Mouse (Mus musculus) olfactory bulb, adult 2 months (tissue): Measurements from ENCODE around the gene Klf5. TPM values are rescaled to one million over a fixed set of nuclear protein-coding genes. Genes with fewer than 3 reads are reported as not detected.
A peak's percentile ranks its signal among the peaks of the same experiment; 100 is the strongest.

Source experiments
- H3K27ac ChIP-seq: fragments of 200-500 bp; 2 replicates; pipeline ENCODE4 v1.5.1; 2012; ENCODE audit warnings: low read depth, low read length; ENCODE audit not compliant: insufficient read depth
- H3K4me1 ChIP-seq: fragments of 200-500 bp; 2 replicates; pipeline ENCODE4 v1.6.1; 2012; ENCODE audit warnings: low read length; ENCODE audit not compliant: control insufficient read depth, insufficient read depth
- H3K4me3 ChIP-seq: fragments of 200-500 bp; 2 replicates; pipeline ENCODE4 v1.5.1; 2012; ENCODE audit warnings: mild to moderate bottlenecking, low read depth, low read length, moderate library complexity; ENCODE audit not compliant: insufficient read depth
- CTCF ChIP-seq: fragments of 200-500 bp; IDR thresholded peaks from 2 replicates; pipeline ENCODE4 v1.5.1; 2012; ENCODE audit warnings: low read depth, mild to moderate bottlenecking, low read length, moderate library complexity; ENCODE audit not compliant: insufficient read depth
- POLR2A ChIP-seq: fragments of 200-500 bp; IDR thresholded peaks from 2 replicates; pipeline ENCODE4 v1.6.1; 2012; ENCODE audit warnings: mild to moderate bottlenecking, low read depth, low read length, moderate library complexity; ENCODE audit not compliant: insufficient read depth
- WGBS: fragments of 180-500 bp; shearing (Covaris S2); methylation state at CpG from one replicate; pipeline ENCODE4 v1.1.7; 2018; 5-methylcytosine and 5-hydroxymethylcytosine counted together
- polyA plus RNA-seq: library from polyadenylated mRNA; stranded (reverse); fragments of >200 nt; gene quantifications from 2 replicates; pipeline ENCODE4 v1.2.4, GENCODE M21; 2012; ENCODE audit warnings: low replicate concordance; ENCODE audit not compliant: missing spikeins, insufficient read depth, insufficient read length

The Klf5 gene
- not detected in 2 replicates for polyA plus RNA-seq

DNA sequence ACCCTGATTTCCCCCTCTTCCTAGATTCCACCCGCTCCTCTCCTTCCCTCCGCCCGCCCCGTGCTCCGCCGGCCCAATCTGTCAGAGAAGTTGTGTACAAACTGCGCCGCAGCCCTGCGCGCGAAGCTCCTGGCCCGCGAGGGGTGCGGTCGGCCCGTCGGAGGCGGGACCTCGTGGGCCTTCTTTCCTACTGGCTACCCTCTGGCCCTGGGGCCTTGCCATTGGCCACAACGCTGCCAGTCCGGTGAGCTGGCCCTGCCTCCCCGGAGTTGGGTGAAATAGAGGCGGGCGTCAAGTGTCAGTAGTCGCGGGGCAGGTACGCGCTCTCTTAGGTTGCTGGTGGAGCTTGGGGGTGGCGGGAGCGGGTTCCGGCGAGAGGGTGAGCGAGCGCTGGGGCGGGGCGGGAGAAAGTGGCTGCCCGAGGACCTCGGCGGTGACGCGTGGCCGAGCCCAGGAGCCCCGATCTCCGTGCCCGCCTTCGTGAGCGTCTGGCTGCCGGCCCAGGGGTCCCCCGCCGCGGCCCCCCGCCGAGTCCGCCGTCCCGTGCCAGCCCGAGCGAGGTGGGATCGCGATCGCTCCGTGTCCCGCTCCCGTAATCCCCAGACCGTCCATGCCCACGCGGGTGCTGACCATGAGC is at the start of gene Klf5:
Gene Klf5, plus strand, starts transcription at position 307 of the 637 bp plus-strand sequence.
- TF ChIP-seq CTCF (no peak), POLR2A (no peak)
- peak within 1 kb of the TSS; percentile 61 for H3K4me3 ChIP-seq
- H3K4me1 ChIP-seq = peaks cover 12% of the 10 kb centered on the region; the same call in 1 of the 2 replicates
- WGBS = 2% methylated on average over 67 of the region's 67 CpGs
- H3K27ac ChIP-seq = no peak within 1 kb of the TSS

DNA sequence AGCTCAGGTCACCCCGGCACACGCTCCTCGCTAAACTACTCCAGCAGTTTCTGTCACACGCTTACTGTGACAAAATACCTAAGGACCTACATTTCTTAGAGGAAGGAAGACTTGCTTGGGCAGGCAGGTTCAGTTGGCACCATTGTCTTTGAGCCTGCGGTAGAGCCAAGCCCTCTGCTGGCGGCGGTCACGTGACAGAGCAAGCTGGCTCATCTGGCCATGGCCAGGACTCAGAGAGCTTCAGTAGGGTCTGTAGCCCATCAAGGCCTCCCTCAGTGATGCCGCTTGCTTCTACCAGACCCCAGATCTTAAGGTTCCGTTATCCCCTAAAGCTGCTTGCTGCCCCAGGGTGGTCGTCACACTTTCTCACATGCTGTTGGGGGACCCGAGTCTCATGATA is 36.5 kb upstream of the Klf5 start:
- Histone ChIP-seq H3K4me1 (no peaks in the 10 kb centered on the region), H3K27ac (no peak overlapping the region), H3K4me3 (no peak overlapping the region)
- no peak for TF ChIP-seq CTCF
- no peak for TF ChIP-seq POLR2A
- WGBS = 97% methylated on average over 12 of the region's 12 CpGs

DNA sequence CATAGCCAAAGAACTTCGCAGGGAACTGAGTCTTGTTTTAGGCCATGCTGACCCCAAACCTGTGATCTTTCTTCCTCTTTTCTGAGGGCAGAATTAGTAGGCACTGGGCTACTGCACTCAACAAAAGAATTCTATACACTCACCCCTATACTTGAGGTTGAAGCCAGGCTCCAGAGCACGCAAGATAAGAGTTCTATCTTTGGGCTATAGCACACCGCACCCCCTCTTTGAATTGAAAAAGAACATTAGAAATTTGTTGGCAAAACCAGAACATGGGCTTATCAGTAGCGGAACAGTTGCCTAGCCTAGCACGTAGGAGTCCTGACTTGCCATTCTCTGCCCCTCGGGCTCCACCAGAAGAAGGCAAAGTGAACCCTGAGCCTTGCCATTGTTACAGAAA is 34.7 kb upstream of the Klf5 start:
- WGBS = 94% methylated on average over 6 of the region's 6 CpGs
- TF ChIP-seq POLR2A (no peak), CTCF (no peak)
- H3K4me1 ChIP-seq = no peaks in the 10 kb centered on the region
- no peak overlapping the region for H3K27ac ChIP-seq
- H3K4me3 ChIP-seq = no peak overlapping the region

DNA sequence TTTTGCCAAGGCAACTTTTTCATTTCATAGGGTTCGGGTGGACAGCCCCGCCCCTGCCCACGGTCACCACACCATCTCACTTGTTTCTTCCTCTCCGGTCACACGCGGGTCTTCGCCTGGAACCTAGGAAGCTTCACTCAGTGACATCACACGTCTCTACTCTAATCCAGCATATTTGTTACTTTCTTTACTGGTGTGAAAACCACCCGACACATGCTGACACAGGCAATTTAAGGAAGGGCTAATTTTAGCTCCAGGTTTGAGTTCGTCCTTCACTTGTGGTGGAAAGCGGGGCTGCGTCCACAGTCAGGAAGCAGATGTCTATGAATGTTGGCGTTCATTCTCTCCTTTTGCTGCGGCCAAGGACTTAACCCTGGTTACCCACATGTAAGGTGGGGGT is 32.7 kb upstream of the Klf5 start:
- WGBS = 91% methylated on average over 14 of the region's 14 CpGs
- Histone ChIP-seq H3K4me1 (no peaks in the 10 kb centered on the region), H3K27ac (no peak overlapping the region), H3K4me3 (no peak overlapping the region)
- no peak for TF ChIP-seq CTCF
- no peak for TF ChIP-seq POLR2A

DNA sequence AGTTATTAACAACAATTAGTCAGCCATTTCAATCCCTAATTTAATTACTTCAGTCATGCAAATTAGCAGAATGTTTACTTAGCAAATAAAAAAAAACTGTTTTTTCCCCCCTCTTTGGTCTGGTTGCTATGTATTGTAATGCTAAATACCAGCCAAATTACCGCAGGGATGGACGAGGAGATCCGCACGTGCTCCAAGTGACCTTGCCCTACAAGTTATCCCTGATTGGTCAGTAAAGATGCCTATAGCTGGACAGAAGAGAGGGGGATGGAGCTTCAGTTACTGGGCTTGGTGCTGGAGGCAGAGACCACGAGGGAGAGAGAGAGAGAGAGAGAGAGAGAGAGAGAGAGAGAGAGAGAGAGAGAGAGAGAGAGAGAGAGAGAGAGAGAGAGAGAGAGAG is 31.7 kb upstream of the Klf5 start:
- no peak overlapping the region for H3K4me3 ChIP-seq
- H3K4me1 ChIP-seq = no peaks in the 10 kb centered on the region
- H3K27ac ChIP-seq = no peak overlapping the region
- no peak for TF ChIP-seq POLR2A
- TF ChIP-seq CTCF = no peak
- WGBS = 58% methylated on average over 5 of the region's 5 CpGs

DNA sequence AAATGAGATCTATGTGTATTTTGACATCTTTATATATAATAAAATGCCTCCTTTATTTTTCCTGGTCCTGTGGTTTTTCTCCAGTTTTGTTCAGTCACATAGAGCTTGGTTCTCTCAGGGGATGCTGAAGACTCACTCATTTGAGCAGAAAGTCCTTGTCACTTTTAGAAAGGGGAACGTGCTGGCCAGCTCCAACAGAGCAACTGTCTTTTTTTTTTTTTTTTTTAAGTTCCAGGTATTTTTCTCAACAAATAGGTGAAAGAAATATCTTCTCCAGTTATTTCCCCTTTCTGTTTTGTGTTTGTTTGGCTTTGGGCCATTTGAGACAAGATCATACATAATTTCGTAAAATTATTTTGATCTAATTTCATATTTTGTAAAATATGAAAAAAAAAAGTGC is 24.4 kb upstream of the Klf5 start:
- Histone ChIP-seq H3K4me3 (no peak overlapping the region), H3K27ac (no peak overlapping the region), H3K4me1 (no peaks in the 10 kb centered on the region)
- TF ChIP-seq POLR2A (no peak), CTCF (no peak)
- 79% methylated on average over 2 of the region's 2 CpGs for WGBS

DNA sequence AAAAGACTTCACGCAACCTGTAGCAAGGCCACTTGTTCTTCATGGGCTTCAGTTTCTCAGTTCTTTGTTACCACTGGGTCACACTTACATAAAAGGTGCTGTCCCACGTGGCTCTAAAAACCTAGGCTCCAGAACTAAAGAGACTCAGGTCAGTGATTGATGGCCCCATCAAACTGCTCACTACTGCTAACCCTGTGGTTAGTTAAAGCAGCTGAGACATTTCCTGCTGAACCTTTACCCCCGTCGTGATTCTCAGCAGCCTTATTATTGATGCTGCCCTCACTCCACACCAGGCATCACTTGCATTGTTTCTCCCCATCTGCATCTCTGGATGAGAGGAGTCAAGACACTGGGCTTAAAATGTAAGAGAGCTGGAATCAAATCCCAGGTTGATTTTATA is 22.7 kb upstream of the Klf5 start:
- Histone ChIP-seq H3K27ac (no peak overlapping the region), H3K4me1 (no peaks in the 10 kb centered on the region), H3K4me3 (no peak overlapping the region)
- 74% methylated on average over 4 of the region's 4 CpGs for WGBS
- TF ChIP-seq POLR2A = no peak
- no peak for TF ChIP-seq CTCF

DNA sequence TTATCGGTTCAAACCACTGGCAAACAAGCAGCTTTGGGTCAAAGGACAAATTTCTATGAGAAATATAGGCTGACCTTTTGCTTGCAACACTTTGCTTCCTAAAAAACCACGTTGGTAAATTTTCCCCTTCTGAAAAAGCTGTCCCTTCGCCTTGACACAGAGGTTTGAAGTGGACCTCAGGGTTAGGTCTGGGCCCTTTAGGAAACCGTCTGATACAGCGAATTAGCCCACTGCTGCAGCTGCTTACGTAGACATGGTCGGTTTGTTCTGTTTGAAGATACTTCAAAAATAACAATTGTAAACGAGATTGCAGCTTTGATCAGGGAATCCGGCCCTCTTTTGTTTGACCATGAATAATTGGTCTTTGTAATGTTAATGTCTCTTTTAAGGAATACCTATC is 20.2 kb upstream of the Klf5 start:
- Histone ChIP-seq H3K4me3 (no peak overlapping the region), H3K27ac (no peak overlapping the region), H3K4me1 (no peaks in the 10 kb centered on the region)
- WGBS = 53% methylated on average over 9 of the region's 9 CpGs
- TF ChIP-seq CTCF (no peak), POLR2A (no peak)

DNA sequence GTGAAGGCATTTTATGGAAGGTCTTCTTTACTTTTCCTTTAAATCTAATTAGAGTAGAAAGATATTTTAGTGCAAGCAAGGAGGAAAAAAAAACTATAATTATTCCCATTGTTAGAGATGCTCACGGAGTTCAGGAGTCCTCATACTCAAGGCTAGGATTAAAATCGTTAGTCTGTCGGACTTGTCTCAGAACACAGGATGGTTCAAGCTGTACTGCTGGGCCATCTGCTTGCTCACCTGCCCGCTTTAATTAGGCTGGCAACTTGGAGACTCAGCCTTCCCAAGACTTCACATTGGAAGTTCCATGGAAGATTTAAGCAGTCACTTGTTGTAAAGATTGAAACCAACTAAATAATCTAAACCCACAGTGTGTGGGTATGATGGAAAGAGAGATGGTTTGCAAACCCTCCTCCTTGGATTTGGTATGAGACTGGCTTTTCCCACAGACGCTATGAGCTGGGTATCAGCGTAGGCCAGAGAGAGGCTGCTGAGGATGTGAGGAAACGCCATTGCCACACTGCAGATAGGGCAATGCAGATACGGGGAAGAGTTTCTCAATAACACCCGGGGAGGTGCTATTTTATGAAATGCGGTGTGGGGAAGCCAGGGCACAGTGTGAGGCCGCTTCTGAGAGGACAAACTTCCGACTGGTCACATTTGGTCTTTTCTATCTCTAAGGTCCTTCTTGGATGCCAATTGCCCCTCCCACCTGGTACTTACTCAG is 19.6 kb upstream of the Klf5 start:
- Histone ChIP-seq H3K27ac (no peak overlapping the region), H3K4me1 (no peaks in the 10 kb centered on the region), H3K4me3 (no peak overlapping the region)
- whole genome bisulfite sequencing = 68% methylated on average over 12 of the region's 12 CpGs
- no peak for TF ChIP-seq CTCF
- no peak for TF ChIP-seq POLR2A
